Mouse (Mus musculus) heart, postnatal 0 days (tissue): Measurements from ENCODE around the gene Cenpu.

Source experiments
- CTCF ChIP-seq: IDR thresholded peaks from 2 replicates; pipeline ENCODE4 v1.5.1; 2016; ENCODE audit warnings: antibody characterized with exemption, control low read depth, low read depth
- EP300 ChIP-seq: IDR thresholded peaks from 2 replicates; pipeline ENCODE4 v1.6.1; 2016; ENCODE audit warnings: antibody characterized with exemption, low read depth

GRCm38 (mm10) chr8:46504196-46504595 is 47.6 kb upstream of the Cenpu start:
- TF ChIP-seq CTCF (no peak), EP300 (no peak)
